Mouse (Mus musculus) cerebellum, adult 2 months (tissue): ENCODE measurements around the gene Erc2. TPM values are rescaled to one million over a fixed set of nuclear protein-coding genes. Genes with fewer than 3 reads are reported as not detected.

ENCODE experiments used
- DNase-seq, 2 experiments: peaks; one replicate each; pipeline ENCODE4 v3.0.0; 2021
- H3K27ac ChIP-seq: fragments of 200-500 bp; 2 replicates; pipeline ENCODE4 v1.5.1; 2012; ENCODE audit warnings: low read length, control low read depth, inconsistent platforms; ENCODE audit not compliant: insufficient read depth
- H3K27me3 ChIP-seq: fragments of 200-500 bp; 2 replicates; pipeline ENCODE4 v1.6.1; 2012; ENCODE audit warnings: inconsistent platforms, mild to moderate bottlenecking, low read length, moderate library complexity; ENCODE audit not compliant: control insufficient read depth, insufficient read depth
- H3K4me1 ChIP-seq: fragments of 200-500 bp; 2 replicates; pipeline ENCODE4 v1.6.1; 2011; ENCODE audit warnings: low read length; ENCODE audit not compliant: control insufficient read depth, insufficient read depth
- H3K4me3 ChIP-seq: fragments of 200-500 bp; replicated peaks from 2 replicates; pipeline ENCODE3; 2011; ENCODE audit warnings: mild to moderate bottlenecking, low read depth, low read length, control low read depth; ENCODE audit not compliant: insufficient read depth
- CTCF ChIP-seq: fragments of 200-500 bp; IDR thresholded peaks from 2 replicates; pipeline ENCODE4 v1.5.1; 2011; ENCODE audit warnings: low read depth, mild to moderate bottlenecking, control low read depth, low read length, moderate library complexity, borderline replicate concordance; ENCODE audit not compliant: insufficient read depth
- POLR2A ChIP-seq: fragments of 200-500 bp; IDR thresholded peaks from 2 replicates; pipeline ENCODE4 v1.6.1; 2011; ENCODE audit warnings: low read length, control low read depth, borderline replicate concordance; ENCODE audit not compliant: insufficient read depth
- WGBS: fragments of 180-500 bp; shearing (Covaris S2); methylation state at CpG from one replicate; pipeline ENCODE4 v1.1.7; 2018; 5-methylcytosine and 5-hydroxymethylcytosine counted together
- polyA plus RNA-seq: library from polyadenylated mRNA; depleted of rRNA; stranded (reverse); fragments of >200 nt; gene quantifications from 2 replicates; pipeline ENCODE4 v1.2.3, GENCODE M21; 2012

Gene Erc2
- polyA plus RNA-seq, 1 experiment = 15.1 TPM

GRCm38 (mm10) chr14:27668151-27668550 lies 45.9 kb downstream of the Erc2 start:
- no peak overlapping the region for H3K4me3 ChIP-seq
- H3K4me1 ChIP-seq = no peaks in the 10 kb centered on the region
- no peaks in the 10 kb centered on the region for H3K27me3 ChIP-seq
- TF ChIP-seq CTCF (no peak), POLR2A (no peak)
- no peak for DNase-seq
- 85% methylated on average over 6 of the region's 6 CpGs for WGBS
- no peak overlapping the region for H3K27ac ChIP-seq

GRCm38 (mm10) chr14:27669939-27670338 lies 47.7 kb downstream of the Erc2 start:
- Histone ChIP-seq H3K4me3 (no peak overlapping the region), H3K27me3 (no peaks in the 10 kb centered on the region), H3K4me1 (no peaks in the 10 kb centered on the region), H3K27ac (no peak overlapping the region)
- WGBS = 84% methylated on average over 3 of the region's 3 CpGs
- DNase-seq = no peak
- TF ChIP-seq CTCF (no peak), POLR2A (no peak)

- no peak overlapping the region for H3K27ac ChIP-seq
- WGBS = 91% methylated on average over 7 of the region's 7 CpGs
- H3K27me3 ChIP-seq = no peaks in the 10 kb centered on the region
- no peak for TF ChIP-seq POLR2A
- TF ChIP-seq CTCF = no peak
- H3K4me3 ChIP-seq = no peak overlapping the region
- no peaks in the 10 kb centered on the region for H3K4me1 ChIP-seq
- DNase-seq = no peak
Measured at GRCm38 (mm10) chr14:27672761-27673160, 50.5 kb downstream of the Erc2 start.

GRCm38 (mm10) chr14:27674096-27674495 lies 51.9 kb downstream of the Erc2 start:
- Histone ChIP-seq H3K4me3 (no peak overlapping the region), H3K27me3 (no peaks in the 10 kb centered on the region), H3K27ac (no peak overlapping the region), H3K4me1 (no peaks in the 10 kb centered on the region)
- 74% methylated on average over 4 of the region's 4 CpGs for WGBS
- DNase-seq = no peak
- TF ChIP-seq CTCF (no peak), POLR2A (no peak)

GRCm38 (mm10) chr14:27674561-27674960 lies 52.3 kb downstream of the Erc2 start:
- Histone ChIP-seq H3K4me1 (no peaks in the 10 kb centered on the region), H3K27me3 (no peaks in the 10 kb centered on the region), H3K4me3 (no peak overlapping the region), H3K27ac (no peak overlapping the region)
- TF ChIP-seq POLR2A = no peak
- no peak for TF ChIP-seq CTCF
- DNase-seq = no peak
- WGBS = 92% methylated on average over 10 of the region's 10 CpGs

GRCm38 (mm10) chr14:27675071-27675470 lies 52.8 kb downstream of the Erc2 start:
- Histone ChIP-seq H3K4me1 (no peaks in the 10 kb centered on the region), H3K27me3 (no peaks in the 10 kb centered on the region), H3K4me3 (no peak overlapping the region), H3K27ac (no peak overlapping the region)
- WGBS = 86% methylated on average over 6 of the region's 6 CpGs
- DNase-seq = no peak
- no peak for TF ChIP-seq CTCF
- no peak for TF ChIP-seq POLR2A

- H3K27ac ChIP-seq = no peak overlapping the region
- no peaks in the 10 kb centered on the region for H3K27me3 ChIP-seq
- no peak overlapping the region for H3K4me3 ChIP-seq
- TF ChIP-seq POLR2A (no peak), CTCF (no peak)
- DNase-seq = no peak
- WGBS = 80% methylated on average over 3 of the region's 3 CpGs
- no peaks in the 10 kb centered on the region for H3K4me1 ChIP-seq
Measured at GRCm38 (mm10) chr14:27682368-27683052, 60.3 kb downstream of the Erc2 start.

GRCm38 (mm10) chr14:27695781-27696180 lies 73.6 kb downstream of the Erc2 start:
- H3K4me3 ChIP-seq = no peak overlapping the region
- peak; percentile 90 to 93 for DNase-seq
- no peak overlapping the region for H3K27ac ChIP-seq
- TF ChIP-seq POLR2A (no peak), CTCF (no peak)
- WGBS = 11% methylated on average over 7 of the region's 7 CpGs
- H3K4me1 ChIP-seq = peaks cover 8% of the 10 kb centered on the region; the same call in 1 of the 2 replicates
- no peaks in the 10 kb centered on the region; the same call in 1 of the 2 replicates for H3K27me3 ChIP-seq
